ENCODE assay signal across 11 mouse cellular contexts in genomic region chr1:5232847-5233245, GRCm38 (mm10).
DNase-seq lines count a peak whose midpoint lies in the region; ATAC-seq lines count a peak whose summit lies in the region.
"Had no signal": no experiment of that assay in that cellular context is flagged by ENCODE, and none has a peak within 500 bp of the region (broad histone marks: within the 10 kb centered on the region; RNA-seq: fewer than 3 reads in every experiment).

No protein-coding gene starts in this region.

- H3K27ac ChIP-seq in forebrain, embryonic 14.5 days (ENCODE audit: low read depth, low read length), result no peak overlapping the region
- peak overlapping the region; percentile 80 for H3K27ac ChIP-seq in neural tube, embryonic 13.5 days (replicated peaks)
- H3K27ac ChIP-seq in heart, embryonic 10.5 days, result no peak overlapping the region
- H3K27ac ChIP-seq: kidney, embryonic 15.5 days had no signal

- 0% methylated on average over 1 of the region's 1 CpGs for WGBS in forebrain, embryonic 14.5 days
- WGBS in neural tube, embryonic 13.5 days, result 3% methylated on average over 1 of the region's 1 CpGs
- 17% methylated on average over 1 of the region's 1 CpGs for WGBS in heart, embryonic 10.5 days

- H3K9ac ChIP-seq in forebrain, embryonic 14.5 days (ENCODE audit: low read length), result no peak overlapping the region
- H3K9ac ChIP-seq in neural tube, embryonic 13.5 days, result no peak overlapping the region
- H3K9ac ChIP-seq: kidney, embryonic 15.5 days; lung, embryonic 14.5 days had no signal

- no peak overlapping the region for H3K4me2 ChIP-seq in forebrain, embryonic 14.5 days (ENCODE audit: low read length)
- H3K4me2 ChIP-seq in neural tube, embryonic 13.5 days, result no peak overlapping the region
- H3K4me2 ChIP-seq: kidney, embryonic 15.5 days; lung, embryonic 14.5 days had no signal

- no peaks in the 10 kb centered on the region for H3K27me3 ChIP-seq in forebrain, embryonic 14.5 days (replicated peaks; ENCODE audit: control insufficient read depth, insufficient read depth, low read length)
- H3K27me3 ChIP-seq in neural tube, embryonic 13.5 days, result peaks cover 37% of the 10 kb centered on the region
- H3K27me3 ChIP-seq in heart, embryonic 10.5 days (ENCODE audit: insufficient read depth, poor library complexity, severe bottlenecking), result no peaks in the 10 kb centered on the region
- H3K27me3 ChIP-seq: kidney, embryonic 15.5 days had no signal

- no peaks in the 10 kb centered on the region for H3K36me3 ChIP-seq in forebrain, embryonic 14.5 days (ENCODE audit: control insufficient read depth, insufficient read depth, low read length)
- H3K36me3 ChIP-seq in neural tube, embryonic 13.5 days, result no peaks in the 10 kb centered on the region
- H3K36me3 ChIP-seq in heart, embryonic 10.5 days, result no peaks in the 10 kb centered on the region
- H3K36me3 ChIP-seq: kidney, embryonic 15.5 days had no signal

- peak; percentile 75 for DNase-seq in embryo, embryonic 10.5 days (ENCODE audit: low spot score)
- peak; percentile 64 for DNase-seq in forebrain, embryonic 14.5 days (ENCODE audit: low spot score)
- peak; percentile 72 for DNase-seq in mesoderm, embryonic 11.5 days (ENCODE audit: low read depth, low spot score)
- DNase-seq in kidney, postnatal 36 days, result no peak
- DNase-seq in gastrocnemius, postnatal 14 days, result no peak
- no peak for DNase-seq in heart, embryonic 10.5 days (ENCODE audit: low spot score)
- DNase-seq: lung, embryonic 14.5 days; thymus, adult 2 months had no signal

- H3K9me3 ChIP-seq in forebrain, embryonic 14.5 days (replicated peaks; ENCODE audit: control insufficient read depth, low read length), result no peaks in the 10 kb centered on the region
- H3K9me3 ChIP-seq in neural tube, embryonic 13.5 days, result no peaks in the 10 kb centered on the region
- H3K9me3 ChIP-seq in heart, embryonic 10.5 days, result no peaks in the 10 kb centered on the region
- H3K9me3 ChIP-seq: kidney, embryonic 15.5 days had no signal

- H3K4me3 ChIP-seq in forebrain, embryonic 14.5 days (ENCODE audit: low read depth, low read length), result no peak overlapping the region
- no peak overlapping the region for H3K4me3 ChIP-seq in neural tube, embryonic 13.5 days
- no peak overlapping the region for H3K4me3 ChIP-seq in heart, embryonic 10.5 days
- H3K4me3 ChIP-seq: kidney, embryonic 15.5 days had no signal

- peaks cover 4% of the 10 kb centered on the region; the same call in 1 of the 2 replicates for H3K4me1 ChIP-seq in forebrain, embryonic 14.5 days (ENCODE audit: control insufficient read depth, insufficient read depth, low read length)
- peaks cover 15% of the 10 kb centered on the region for H3K4me1 ChIP-seq in neural tube, embryonic 13.5 days (replicated peaks)
- H3K4me1 ChIP-seq in heart, embryonic 10.5 days, result no peaks in the 10 kb centered on the region
- H3K4me1 ChIP-seq: kidney, embryonic 15.5 days had no signal

- peak; percentile 69; the same call in 1 of the 2 replicates for ATAC-seq in forebrain, embryonic 14.5 days
- ATAC-seq in neural tube, embryonic 13.5 days (ENCODE audit: low read depth), result peak; percentile 93
- no peak for ATAC-seq in erythroid progenitor cell, adult 5-6 weeks (replicated peaks; ENCODE audit: low FRiP score, poor library complexity, severe bottlenecking)

- intact Hi-C loops in gastrocnemius, postnatal 14 days (cut with DNase I; ENCODE audit: low total_unique reads), result no loop called here

Comparison
In these comparisons a context has a peak if more than half of its experiments do, and no peak if none do; other contexts are left out.
1. DNase-seq: peak in embryo, embryonic 10.5 days (single experiment), forebrain, embryonic 14.5 days (single experiment) and mesoderm, embryonic 11.5 days (single experiment); none in kidney, postnatal 36 days (0 of 2), gastrocnemius, postnatal 14 days (single experiment) and heart, embryonic 10.5 days (single experiment).